Mouse (Mus musculus) embryonic facial prominence, embryonic 12.5 days (tissue): ENCODE data around the gene Itga10. TPM values are rescaled to one million over a fixed set of nuclear protein-coding genes. Genes with fewer than 3 reads are reported as not detected.
"Not testable (repeated sequence)": the region's sequence is repeated elsewhere in the genome, so short reads cannot be mapped to it uniquely, and the experiment has no call there.

Experiments
- ATAC-seq: fragments of 200-750 bp; cut with Nextera tagmentation; 2 replicates; pipeline ENCODE4 v1.8.0; 2017; ENCODE audit not compliant: insufficient number of reproducible peaks, insufficient read depth, low FRiP score, low TSS enrichment
- H3K27ac ChIP-seq: fragments of 300-500 bp; sonication (generic); 2 replicates; pipeline ENCODE4 v1.5.1; 2016; ENCODE audit warnings: mild to moderate bottlenecking
- H3K27me3 ChIP-seq: fragments of 300-500 bp; sonication (generic); 2 replicates; pipeline ENCODE4 v1.6.1; 2016; ENCODE audit warnings: mild to moderate bottlenecking, moderate library complexity
- H3K36me3 ChIP-seq: fragments of 300-500 bp; sonication (generic); 2 replicates; pipeline ENCODE4 v1.6.1; 2016; ENCODE audit warnings: mild to moderate bottlenecking
- H3K4me1 ChIP-seq: fragments of 300-500 bp; sonication (generic); 2 replicates; pipeline ENCODE4 v1.6.1; 2016
- H3K4me2 ChIP-seq: fragments of 300-500 bp; sonication (generic); replicated peaks from 2 replicates; pipeline ENCODE4 v1.6.1; 2016; ENCODE audit warnings: mild to moderate bottlenecking, moderate library complexity
- H3K4me3 ChIP-seq: fragments of 300-500 bp; sonication (generic); 2 replicates; pipeline ENCODE4 v1.5.1; 2016; ENCODE audit warnings: mild to moderate bottlenecking
- H3K9ac ChIP-seq: fragments of 300-500 bp; sonication (generic); 2 replicates; pipeline ENCODE4 v1.6.1; 2016; ENCODE audit warnings: mild to moderate bottlenecking, moderate library complexity
- H3K9me3 ChIP-seq: fragments of 300-500 bp; sonication (generic); 2 replicates; pipeline ENCODE4 v1.6.1; 2016; ENCODE audit warnings: mild to moderate bottlenecking, moderate library complexity
- WGBS: fragments of 180-500 bp; shearing (Covaris S2); methylation state at CpG from one replicate; pipeline ENCODE4 v1.1.7; 2016; 5-methylcytosine and 5-hydroxymethylcytosine counted together
- polyA plus RNA-seq: library from polyadenylated mRNA; unstranded; fragments of >200 nt; fragmentation: Nextera tagmentation; extraction: Ambion mirVana; gene quantifications from 2 replicates; pipeline ENCODE4 v1.2.1, GENCODE M21; 2016

The Itga10 gene
- polyA plus RNA-seq, 1 experiment from 2014 or later: 0.81 TPM

- peak overlapping the region; percentile 91 for H3K27ac ChIP-seq
- ATAC-seq: no peak
- WGBS: 8% methylated on average over 15 of the region's 15 CpGs
- H3K4me3 ChIP-seq: peak overlapping the region; percentile 91
- H3K9ac ChIP-seq: peak overlapping the region; percentile 98
- H3K4me2 ChIP-seq: peak overlapping the region; percentile 60
- peaks cover 17% of the 10 kb centered on the region for H3K4me1 ChIP-seq
- no peaks in the 10 kb centered on the region for H3K27me3 ChIP-seq
- peaks cover 45% of the 10 kb centered on the region for H3K36me3 ChIP-seq
- H3K9me3 ChIP-seq: no peaks in the 10 kb centered on the region
Measured at GRCm38 (mm10) chr3:96635906-96636305, 9.5 kb upstream of the Itga10 start.

- Histone ChIP-seq H3K27me3 (no peaks in the 10 kb centered on the region), H3K27ac (no peak overlapping the region), H3K4me2 (peak overlapping the region; percentile 60), H3K9ac (peak overlapping the region; percentile 98), H3K4me3 (peak overlapping the region; percentile 91), H3K9me3 (no peaks in the 10 kb centered on the region), H3K4me1 (peaks cover 12% of the 10 kb centered on the region), H3K36me3 (peaks cover 51% of the 10 kb centered on the region)
- ATAC-seq: no peak
- 66% methylated on average over 11 of the region's 11 CpGs for WGBS
Measured at GRCm38 (mm10) chr3:96636448-96636847, 8.9 kb upstream of the Itga10 start.

DNA sequence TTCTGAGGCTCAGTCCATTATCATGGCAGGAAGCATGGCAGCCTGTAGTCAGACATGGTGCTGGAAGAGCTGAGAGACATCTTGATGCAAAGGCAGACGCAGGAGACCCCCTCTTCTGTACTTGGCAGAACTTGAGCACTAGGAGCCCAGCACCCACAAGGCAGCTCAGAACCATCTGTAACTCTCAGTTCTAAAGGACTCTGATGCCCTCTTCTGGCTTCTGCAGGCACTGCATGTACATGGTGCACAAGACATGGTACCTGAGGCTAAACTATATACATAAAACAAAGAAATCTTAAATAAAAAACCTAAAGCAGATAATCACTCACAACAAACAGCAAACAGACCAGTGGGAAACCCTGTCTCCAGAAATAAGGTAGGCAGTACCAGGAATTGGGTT lies 6.2 kb upstream of the Itga10 start:
- peaks cover 50% of the 10 kb centered on the region for H3K36me3 ChIP-seq
- no peak overlapping the region for H3K4me2 ChIP-seq
- no peaks in the 10 kb centered on the region for H3K27me3 ChIP-seq
- H3K9me3 ChIP-seq: no peaks in the 10 kb centered on the region
- no peak overlapping the region for H3K4me3 ChIP-seq
- 71% methylated on average over 1 of the region's 1 CpGs for WGBS
- H3K27ac ChIP-seq: no peak overlapping the region
- ATAC-seq: no peak
- H3K9ac ChIP-seq: no peak overlapping the region
- peaks cover 12% of the 10 kb centered on the region for H3K4me1 ChIP-seq

- H3K36me3 ChIP-seq: peaks cover 22% of the 10 kb centered on the region
- no peaks in the 10 kb centered on the region for H3K4me1 ChIP-seq
- H3K9ac ChIP-seq: no peak overlapping the region
- no peak overlapping the region for H3K4me2 ChIP-seq
- no peak overlapping the region for H3K4me3 ChIP-seq
- WGBS: 70% methylated on average over 3 of the region's 3 CpGs
- H3K27ac ChIP-seq: no peak overlapping the region
- no peak for ATAC-seq
- H3K9me3 ChIP-seq: no peaks in the 10 kb centered on the region
- no peaks in the 10 kb centered on the region for H3K27me3 ChIP-seq
Measured at GRCm38 (mm10) chr3:96647365-96647764, 2.0 kb downstream of the Itga10 start.

- Histone ChIP-seq H3K27me3 (no peaks in the 10 kb centered on the region), H3K36me3 (peaks cover 4% of the 10 kb centered on the region; the same call in 1 of the 2 replicates), H3K9me3 (no peaks in the 10 kb centered on the region), H3K4me3 (no peak overlapping the region), H3K27ac (no peak overlapping the region), H3K9ac (no peak overlapping the region), H3K4me1 (peaks cover 17% of the 10 kb centered on the region), H3K4me2 (no peak overlapping the region)
- ATAC-seq: no peak
- 93% methylated on average over 2 of the region's 2 CpGs for WGBS
Measured at GRCm38 (mm10) chr3:96660901-96661300, 15.5 kb downstream of the Itga10 start.

- peaks cover 17% of the 10 kb centered on the region for H3K4me1 ChIP-seq
- no peaks in the 10 kb centered on the region for H3K27me3 ChIP-seq
- H3K9ac ChIP-seq: 0 out of 2 replicates have a peak overlapping the region, but pooled peaks have one; percentile 15
- no peaks in the 10 kb centered on the region for H3K36me3 ChIP-seq
- peak overlapping the region; percentile 82 for H3K27ac ChIP-seq
- WGBS: 45% methylated on average over 8 of the region's 8 CpGs
- no peak for ATAC-seq
- H3K9me3 ChIP-seq: no peaks in the 10 kb centered on the region
- H3K4me2 ChIP-seq: peak overlapping the region; percentile 51
- H3K4me3 ChIP-seq: peak overlapping the region; percentile 19; the same call in 1 of the 2 replicates
Measured at GRCm38 (mm10) chr3:96662731-96663316, 17.4 kb downstream of the Itga10 start.

- Histone ChIP-seq H3K27ac (peak overlapping the region; percentile 82), H3K9ac (peak overlapping the region; percentile 45; the same call in 1 of the 2 replicates), H3K36me3 (no peaks in the 10 kb centered on the region), H3K27me3 (no peaks in the 10 kb centered on the region), H3K4me1 (peaks cover 17% of the 10 kb centered on the region), H3K4me3 (peak overlapping the region; percentile 19), H3K9me3 (no peaks in the 10 kb centered on the region), H3K4me2 (peak overlapping the region; percentile 51)
- peak; percentile 91 for ATAC-seq
- 7% methylated on average over 18 of the region's 18 CpGs for WGBS
Measured at GRCm38 (mm10) chr3:96663432-96664239, 18.3 kb downstream of the Itga10 start.

GRCm38 (mm10) chr3:96665732-96666363 lies 20.5 kb downstream of the Itga10 start:
- ATAC-seq: not testable (repeated sequence)

GRCm38 (mm10) chr3:96666916-96667315 lies 21.5 kb downstream of the Itga10 start:
- ATAC-seq: no peak
- 0 out of 2 replicates have a peak, but pooled peaks cover 3% of the 10 kb centered on the region for H3K27me3 ChIP-seq
- H3K9me3 ChIP-seq: no peaks in the 10 kb centered on the region
- H3K27ac ChIP-seq: no peak overlapping the region
- no peaks in the 10 kb centered on the region for H3K36me3 ChIP-seq
- WGBS: 91% methylated on average over 5 of the region's 5 CpGs
- no peak overlapping the region for H3K4me2 ChIP-seq
- H3K4me3 ChIP-seq: no peak overlapping the region
- peaks cover 17% of the 10 kb centered on the region for H3K4me1 ChIP-seq
- H3K9ac ChIP-seq: no peak overlapping the region

More at GRCm38 (mm10) chr3:96665732-96666363, 20.5 kb downstream of the Itga10 start:
- 86% methylated on average over 7 of the region's 7 CpGs for WGBS
- H3K9ac ChIP-seq, H3K27me3 ChIP-seq, H3K36me3 ChIP-seq, H3K4me3 ChIP-seq, H3K4me2 ChIP-seq, H3K9me3 ChIP-seq, H3K27ac ChIP-seq: not testable (repeated sequence)
- H3K4me1 ChIP-seq: peaks cover 17% of the 10 kb centered on the region

GRCm38 (mm10) chr3:96667316-96667715 lies 21.9 kb downstream of the Itga10 start:
- no peak for ATAC-seq
- 34% methylated on average over 1 of the region's 1 CpGs for WGBS
- H3K27me3 ChIP-seq: 0 out of 2 replicates have a peak, but pooled peaks cover 3% of the 10 kb centered on the region
- H3K9ac ChIP-seq: no peak overlapping the region
- H3K9me3 ChIP-seq: no peaks in the 10 kb centered on the region
- H3K4me2 ChIP-seq: no peak overlapping the region
- peaks cover 17% of the 10 kb centered on the region for H3K4me1 ChIP-seq
- no peak overlapping the region for H3K27ac ChIP-seq
- H3K36me3 ChIP-seq: no peaks in the 10 kb centered on the region
- no peak overlapping the region for H3K4me3 ChIP-seq

DNA sequence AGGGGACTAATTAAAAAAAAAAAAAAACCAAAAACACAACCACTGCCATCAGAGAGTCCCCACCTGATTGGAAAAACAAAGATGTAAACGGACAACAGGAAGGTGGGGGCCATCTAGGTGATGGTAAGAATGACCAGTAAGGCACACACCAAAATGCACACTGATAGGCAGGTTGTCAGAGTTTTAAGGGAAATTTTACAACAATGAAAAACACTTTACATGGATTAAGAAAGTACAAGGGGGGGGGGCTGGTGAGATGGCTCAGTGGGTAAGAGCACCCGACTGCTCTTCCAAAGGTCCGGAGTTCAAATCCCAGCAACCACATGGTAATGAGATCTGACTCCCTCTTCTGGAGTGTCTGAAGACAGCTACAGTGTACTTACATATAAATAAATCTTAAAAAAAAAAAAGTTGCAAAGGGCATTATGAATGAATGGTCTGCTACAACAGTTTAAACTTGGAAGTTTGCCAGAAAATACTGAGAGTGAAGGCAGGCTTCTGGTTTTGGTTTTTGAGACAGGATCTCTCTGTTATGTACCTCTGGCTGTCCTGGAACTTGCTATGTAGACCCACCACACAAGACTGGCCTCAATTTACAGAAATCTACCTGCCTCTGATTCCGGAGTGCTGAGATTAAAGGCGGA lies 23.2 kb downstream of the Itga10 start:
- Histone ChIP-seq H3K4me3 (no peak overlapping the region), H3K27ac (no peak overlapping the region), H3K9ac (no peak overlapping the region), H3K4me2 (no peak overlapping the region), H3K27me3 (0 out of 2 replicates have a peak, but pooled peaks cover 3% of the 10 kb centered on the region), H3K36me3 (no peaks in the 10 kb centered on the region), H3K9me3 (no peaks in the 10 kb centered on the region), H3K4me1 (peaks cover 7% of the 10 kb centered on the region)
- WGBS: 97% methylated on average over 5 of the region's 5 CpGs
- ATAC-seq: no peak
